Comparison of ENCODE assay signal across 11 mouse cellular contexts in genomic region chr7:101973730-101974129, GRCm38 (mm10). TPM values are rescaled to one million over a fixed set of nuclear protein-coding genes. Genes with fewer than 3 reads are reported as not detected.
DNase-seq lines count a peak whose midpoint lies in the region; ATAC-seq and TF ChIP-seq lines count a peak whose summit lies in the region.
"Had no signal": no experiment of that assay in that cellular context is flagged by ENCODE, and none has a peak within 500 bp of the region (broad histone marks: within the 10 kb centered on the region; RNA-seq: fewer than 3 reads in every experiment).

No protein-coding gene starts in this region.

- H3K9me3 ChIP-seq in lung, postnatal 0 days (ENCODE audit: low read length), result no peaks in the 10 kb centered on the region
- no peaks in the 10 kb centered on the region for H3K9me3 ChIP-seq in embryonic facial prominence, embryonic 10.5 days
- no peaks in the 10 kb centered on the region for H3K9me3 ChIP-seq in intestine, postnatal 0 days (ENCODE audit: control insufficient read depth)
- H3K9me3 ChIP-seq in stomach, embryonic 16.5 days (replicated peaks; ENCODE audit: control insufficient read depth, low read length), result no peaks in the 10 kb centered on the region
- H3K9me3 ChIP-seq: forebrain, embryonic 15.5 days; hindbrain, embryonic 15.5 days had no signal

- TF ChIP-seq EP300 in lung, postnatal 0 days (IDR thresholded peaks at IDR 0.05), result no peak

- no peak overlapping the region for H3K4me3 ChIP-seq in lung, postnatal 0 days (ENCODE audit: low read depth, low read length)
- H3K4me3 ChIP-seq in embryonic facial prominence, embryonic 10.5 days, result peak overlapping the region; percentile 39
- H3K4me3 ChIP-seq in intestine, postnatal 0 days (ENCODE audit: low read depth, low read length), result no peak overlapping the region
- no peak overlapping the region for H3K4me3 ChIP-seq in stomach, embryonic 16.5 days (replicated peaks; ENCODE audit: low read length)
- H3K4me3 ChIP-seq: forebrain, embryonic 15.5 days; hindbrain, embryonic 15.5 days had no signal

- no peak overlapping the region for H3K4me2 ChIP-seq in lung, postnatal 0 days (replicated peaks; ENCODE audit: low read depth, low read length)
- peak overlapping the region; percentile 17; the same call in 1 of the 2 replicates for H3K4me2 ChIP-seq in intestine, postnatal 0 days (replicated peaks; ENCODE audit: low read depth)
- no peak overlapping the region for H3K4me2 ChIP-seq in stomach, embryonic 16.5 days (ENCODE audit: low read depth, low read length)
- H3K4me2 ChIP-seq: forebrain, embryonic 15.5 days; hindbrain, embryonic 15.5 days had no signal

- 58% methylated on average over 3 of the region's 3 CpGs for WGBS in lung, postnatal 0 days
- WGBS in embryonic facial prominence, embryonic 10.5 days, result 49% methylated on average over 3 of the region's 3 CpGs
- WGBS in intestine, postnatal 0 days, result 48% methylated on average over 3 of the region's 3 CpGs
- WGBS in stomach, embryonic 16.5 days, result 49% methylated on average over 3 of the region's 3 CpGs

- no peaks in the 10 kb centered on the region for H3K27me3 ChIP-seq in lung, postnatal 0 days (replicated peaks; ENCODE audit: insufficient read depth, low read length)
- no peaks in the 10 kb centered on the region for H3K27me3 ChIP-seq in embryonic facial prominence, embryonic 10.5 days (replicated peaks; ENCODE audit: low read depth, poor library complexity, severe bottlenecking)
- no peaks in the 10 kb centered on the region for H3K27me3 ChIP-seq in intestine, postnatal 0 days (replicated peaks; ENCODE audit: control insufficient read depth, insufficient read depth, low read length)
- no peaks in the 10 kb centered on the region for H3K27me3 ChIP-seq in stomach, embryonic 16.5 days (ENCODE audit: control insufficient read depth, insufficient read depth, low read length)
- H3K27me3 ChIP-seq: forebrain, embryonic 15.5 days; hindbrain, embryonic 15.5 days had no signal

- H3K36me3 ChIP-seq in lung, postnatal 0 days (ENCODE audit: insufficient read depth, low read length), result no peaks in the 10 kb centered on the region
- peaks cover 45% of the 10 kb centered on the region for H3K36me3 ChIP-seq in embryonic facial prominence, embryonic 10.5 days (replicated peaks)
- H3K36me3 ChIP-seq in intestine, postnatal 0 days (ENCODE audit: control insufficient read depth, insufficient read depth), result 0 out of 2 replicates have a peak, but pooled peaks cover 8% of the 10 kb centered on the region
- no peaks in the 10 kb centered on the region for H3K36me3 ChIP-seq in stomach, embryonic 16.5 days (ENCODE audit: control insufficient read depth, insufficient read depth, low read length)
- H3K36me3 ChIP-seq: hindbrain, embryonic 15.5 days had no signal

- H3K27ac ChIP-seq in lung, postnatal 0 days (ENCODE audit: low read length), result no peak overlapping the region
- peak overlapping the region; percentile 99 for H3K27ac ChIP-seq in embryonic facial prominence, embryonic 10.5 days (replicated peaks)
- H3K27ac ChIP-seq in intestine, postnatal 0 days (ENCODE audit: low read depth, low read length), result peak overlapping the region; percentile 41
- 0 out of 2 replicates have a peak overlapping the region, but pooled peaks have one; percentile 5 for H3K27ac ChIP-seq in stomach, embryonic 16.5 days (ENCODE audit: low read length)
- H3K27ac ChIP-seq: forebrain, embryonic 15.5 days; hindbrain, embryonic 15.5 days had no signal

- DNase-seq in lung, postnatal 0 days (ENCODE audit: low spot score), result peak; percentile 20
- DNase-seq in lung, postnatal 10 days, result no peak
- peak; percentile 64 for DNase-seq in embryonic facial prominence, embryonic 10.5 days (ENCODE audit: low spot score)
- no peak for DNase-seq in kidney, adult 9 months
- DNase-seq in left cerebral cortex, adult 18-20 months (ENCODE audit: low spot score in 2 of 2), result no peak
- DNase-seq: kidney, postnatal 14 days; thymus, postnatal 25 days had no signal

- ATAC-seq in lung, postnatal 0 days, result no peak
- no peak for ATAC-seq in intestine, postnatal 0 days
- no peak for ATAC-seq in stomach, embryonic 16.5 days (ENCODE audit: insufficient read depth, low FRiP score)
- ATAC-seq: forebrain, embryonic 15.5 days had no signal

- peaks cover 20% of the 10 kb centered on the region for H3K4me1 ChIP-seq in lung, postnatal 0 days (ENCODE audit: insufficient read depth, low read depth, low read length)
- peaks cover 59% of the 10 kb centered on the region for H3K4me1 ChIP-seq in embryonic facial prominence, embryonic 10.5 days
- H3K4me1 ChIP-seq in intestine, postnatal 0 days (replicated peaks; ENCODE audit: control insufficient read depth, insufficient read depth, low read length), result peaks cover 14% of the 10 kb centered on the region; the same call in 1 of the 2 replicates
- peaks cover 36% of the 10 kb centered on the region for H3K4me1 ChIP-seq in stomach, embryonic 16.5 days (ENCODE audit: control insufficient read depth, insufficient read depth, low read length)

- no peak for TF ChIP-seq CTCF in lung, postnatal 0 days (IDR thresholded peaks at IDR 0.05)
- TF ChIP-seq CTCF in intestine, postnatal 0 days (IDR thresholded peaks at IDR 0.05; ENCODE audit: low read depth), result no peak

- H3K9ac ChIP-seq in lung, postnatal 0 days (replicated peaks; ENCODE audit: low read depth), result no peak overlapping the region
- H3K9ac ChIP-seq in intestine, postnatal 0 days (ENCODE audit: low read depth, low read length), result no peak overlapping the region; the same call in 1 of the 2 replicates
- no peak overlapping the region for H3K9ac ChIP-seq in stomach, embryonic 16.5 days (ENCODE audit: low read length)
- H3K9ac ChIP-seq: forebrain, embryonic 15.5 days; hindbrain, embryonic 15.5 days had no signal

RNA-seq across cellular contexts. Expression of gene Numa1, which starts 39.8 kb away (rescaled TPM):
- polyA plus RNA-seq in lung, postnatal 0 days (2015; fragmentation: Nextera tagmentation; extraction: Ambion mirVana), result 31.6 and 38.0 TPM in 2 replicates
- polyA plus RNA-seq in embryonic facial prominence, embryonic 10.5 days (2016; fragmentation: Nextera tagmentation; extraction: Ambion mirVana), result 110 and 113 TPM in 2 replicates
- 17.0 and 19.2 TPM in 2 replicates for polyA plus RNA-seq in intestine, postnatal 0 days (2015; fragmentation: Nextera tagmentation; extraction: Ambion mirVana)
- 60.9 and 64.3 TPM in 2 replicates for polyA plus RNA-seq in stomach, embryonic 16.5 days (2015; fragmentation: Nextera tagmentation; extraction: Ambion mirVana)
- 100 to 1,000 TPM in 1 of 2 experiments, 10 to 100 TPM in 1; 93.8 to 106 TPM for total RNA-seq in left cerebral cortex, adult 18-20 months (2021)

RNA-seq across cellular contexts. Expression of gene Lrrc51, which starts 40.0 kb away (rescaled TPM):
- polyA plus RNA-seq in lung, postnatal 0 days (2015; fragmentation: Nextera tagmentation; extraction: Ambion mirVana), result 41.5 and 46.1 TPM in 2 replicates
- polyA plus RNA-seq in embryonic facial prominence, embryonic 10.5 days (2016; fragmentation: Nextera tagmentation; extraction: Ambion mirVana), result 9.4 and 9.7 TPM in 2 replicates
- polyA plus RNA-seq in intestine, postnatal 0 days (2015; fragmentation: Nextera tagmentation; extraction: Ambion mirVana), result 3.1 and 3.6 TPM in 2 replicates
- polyA plus RNA-seq in stomach, embryonic 16.5 days (2015; fragmentation: Nextera tagmentation; extraction: Ambion mirVana), result 10.3 and 11.5 TPM in 2 replicates
- 1 to 10 TPM; 5.4 to 5.5 TPM for total RNA-seq in left cerebral cortex, adult 18-20 months (2021)

RNA-seq across cellular contexts. Expression of gene Il18bp, which starts 44.8 kb away (rescaled TPM):
- 2.2 and 2.5 TPM in 2 replicates for polyA plus RNA-seq in lung, postnatal 0 days (2015; fragmentation: Nextera tagmentation; extraction: Ambion mirVana)
- 3.0 and 3.4 TPM in 2 replicates for polyA plus RNA-seq in embryonic facial prominence, embryonic 10.5 days (2016; fragmentation: Nextera tagmentation; extraction: Ambion mirVana)
- polyA plus RNA-seq in intestine, postnatal 0 days (2015; fragmentation: Nextera tagmentation; extraction: Ambion mirVana), result 5.2 and 5.8 TPM in 2 replicates
- polyA plus RNA-seq in stomach, embryonic 16.5 days (2015; fragmentation: Nextera tagmentation; extraction: Ambion mirVana), result 2.6 and 3.3 TPM in 2 replicates
- total RNA-seq in left cerebral cortex, adult 18-20 months (2021), result 1 to 10 TPM; 6.6 to 6.8 TPM

Comparison
In these comparisons a context has a peak if more than half of its experiments do, and no peak if none do; other contexts are left out.
1. DNase-seq: peak in lung, postnatal 0 days (single experiment) and embryonic facial prominence, embryonic 10.5 days (single experiment); none in lung, postnatal 10 days (single experiment), kidney, adult 9 months (single experiment) and left cerebral cortex, adult 18-20 months (0 of 2).